ENCODE assay signal across 9 mouse cellular contexts in genomic region chr4:126237721-126238242, GRCm38 (mm10). TPM values are rescaled to one million over a fixed set of nuclear protein-coding genes. Genes with fewer than 3 reads are reported as not detected.
A peak's percentile ranks its signal among the peaks of the same experiment; 100 is the strongest.
DNase-seq lines count a peak whose midpoint lies in the region; ATAC-seq lines count a peak whose summit lies in the region.
"Had no signal": no experiment of that assay in that cellular context is flagged by ENCODE, and none has a peak within 500 bp of the region (broad histone marks: within the 10 kb centered on the region; RNA-seq: fewer than 3 reads in every experiment).

No protein-coding gene starts in this region.

- no peak for ATAC-seq in hindbrain, embryonic 14.5 days (ENCODE audit: low FRiP score)
- ATAC-seq in heart, embryonic 12.5 days (ENCODE audit: insufficient number of reproducible peaks, low FRiP score): peak; percentile 79

- peaks cover 94% of the 10 kb centered on the region for H3K36me3 ChIP-seq in hindbrain, embryonic 14.5 days (replicated peaks; ENCODE audit: control insufficient read depth, insufficient read depth)
- peaks cover 100% of the 10 kb centered on the region for H3K36me3 ChIP-seq in hindbrain, embryonic 10.5 days
- H3K36me3 ChIP-seq in heart, embryonic 12.5 days: peaks cover 92% of the 10 kb centered on the region

- no peaks in the 10 kb centered on the region for H3K27me3 ChIP-seq in hindbrain, embryonic 14.5 days (ENCODE audit: control insufficient read depth, insufficient read depth, low read length)
- H3K27me3 ChIP-seq in hindbrain, embryonic 10.5 days (ENCODE audit: insufficient read depth, poor library complexity, severe bottlenecking): no peaks in the 10 kb centered on the region
- H3K27me3 ChIP-seq in heart, embryonic 12.5 days (replicated peaks): no peaks in the 10 kb centered on the region

- H3K4me1 ChIP-seq in hindbrain, embryonic 14.5 days (replicated peaks; ENCODE audit: control insufficient read depth, insufficient read depth, low read length): no peaks in the 10 kb centered on the region
- peaks cover 28% of the 10 kb centered on the region for H3K4me1 ChIP-seq in hindbrain, embryonic 10.5 days (replicated peaks)
- H3K4me1 ChIP-seq in heart, embryonic 12.5 days (replicated peaks): peaks cover 59% of the 10 kb centered on the region

- H3K9ac ChIP-seq in hindbrain, embryonic 14.5 days: 0 out of 2 replicates have a peak overlapping the region, but pooled peaks have one; percentile 16
- H3K9ac ChIP-seq in heart, embryonic 12.5 days: peak overlapping the region; percentile 63

- WGBS in hindbrain, embryonic 14.5 days: 64% methylated on average over 5 of the region's 5 CpGs
- 72% methylated on average over 5 of the region's 5 CpGs for WGBS in hindbrain, embryonic 10.5 days
- 26% methylated on average over 5 of the region's 5 CpGs for WGBS in heart, embryonic 12.5 days

- no peak for DNase-seq in hindbrain, embryonic 14.5 days (ENCODE audit: low spot score)
- no peak for DNase-seq in hindbrain, embryonic 10.5 days (ENCODE audit: low spot score)
- DNase-seq in right cerebral cortex, adult 18-20 months: peak; percentile 67
- DNase-seq in right cerebral cortex, postnatal 4 days: no peak
- DNase-seq in urinary bladder, postnatal 25 days (ENCODE audit: low spot score): no peak
- DNase-seq in testis, postnatal 10 days (ENCODE audit: low spot score): no peak
- no peak for DNase-seq in frontal cortex, postnatal 25 days (ENCODE audit: low spot score in 2 of 2)
- DNase-seq: thymus, postnatal 25 days had no signal

- no peak overlapping the region for H3K27ac ChIP-seq in hindbrain, embryonic 14.5 days
- no peak overlapping the region for H3K27ac ChIP-seq in hindbrain, embryonic 10.5 days
- peak overlapping the region; percentile 95 for H3K27ac ChIP-seq in heart, embryonic 12.5 days (ENCODE audit: poor library complexity, severe bottlenecking)

- H3K4me3 ChIP-seq in hindbrain, embryonic 14.5 days (replicated peaks; ENCODE audit: low read length): no peak overlapping the region
- H3K4me3 ChIP-seq in hindbrain, embryonic 10.5 days: no peak overlapping the region
- no peak overlapping the region for H3K4me3 ChIP-seq in heart, embryonic 12.5 days

- no peak overlapping the region for H3K4me2 ChIP-seq in hindbrain, embryonic 14.5 days (replicated peaks)
- peak overlapping the region; percentile 50 for H3K4me2 ChIP-seq in heart, embryonic 12.5 days

- no peaks in the 10 kb centered on the region for H3K9me3 ChIP-seq in hindbrain, embryonic 14.5 days (ENCODE audit: control insufficient read depth, low read length)
- no peaks in the 10 kb centered on the region for H3K9me3 ChIP-seq in hindbrain, embryonic 10.5 days
- no peaks in the 10 kb centered on the region for H3K9me3 ChIP-seq in heart, embryonic 12.5 days (replicated peaks)

RNA-seq across cellular contexts. Expression of gene Map7d1, which starts 18.4 kb away (rescaled TPM):
- 84.2 and 90.0 TPM in 2 replicates for polyA plus RNA-seq in hindbrain, embryonic 14.5 days (2014; fragmentation: Nextera tagmentation; extraction: Ambion mirVana)
- 64.8 and 99.0 TPM in 2 replicates for polyA plus RNA-seq in hindbrain, embryonic 10.5 days (2016; fragmentation: Nextera tagmentation; extraction: Ambion mirVana)
- polyA plus RNA-seq in heart, embryonic 12.5 days (2016; fragmentation: Nextera tagmentation; extraction: Ambion mirVana): 73.9 and 76.4 TPM in 2 replicates

RNA-seq across cellular contexts. Expression of gene Trappc3, which starts 24.3 kb away (rescaled TPM):
- polyA plus RNA-seq in hindbrain, embryonic 14.5 days (2014; fragmentation: Nextera tagmentation; extraction: Ambion mirVana): 40.7 and 45.9 TPM in 2 replicates
- 95.4 and 101 TPM in 2 replicates for polyA plus RNA-seq in hindbrain, embryonic 10.5 days (2016; fragmentation: Nextera tagmentation; extraction: Ambion mirVana)
- polyA plus RNA-seq in heart, embryonic 12.5 days (2016; fragmentation: Nextera tagmentation; extraction: Ambion mirVana): 68.0 and 68.7 TPM in 2 replicates

RNA-seq across cellular contexts. Expression of gene Thrap3, which starts 35.2 kb away (rescaled TPM):
- polyA plus RNA-seq in hindbrain, embryonic 14.5 days (2014; fragmentation: Nextera tagmentation; extraction: Ambion mirVana): 127 and 139 TPM in 2 replicates
- polyA plus RNA-seq in hindbrain, embryonic 10.5 days (2016; fragmentation: Nextera tagmentation; extraction: Ambion mirVana): 230 and 252 TPM in 2 replicates
- 177 and 191 TPM in 2 replicates for polyA plus RNA-seq in heart, embryonic 12.5 days (2016; fragmentation: Nextera tagmentation; extraction: Ambion mirVana)

RNA-seq across cellular contexts. Expression of gene Col8a2, which starts 48.8 kb away (rescaled TPM):
- polyA plus RNA-seq in hindbrain, embryonic 14.5 days (2014; fragmentation: Nextera tagmentation; extraction: Ambion mirVana): 8.1 and 9.9 TPM in 2 replicates
- polyA plus RNA-seq in hindbrain, embryonic 10.5 days (2016; fragmentation: Nextera tagmentation; extraction: Ambion mirVana): 6.1 and 18.5 TPM in 2 replicates
- polyA plus RNA-seq in heart, embryonic 12.5 days (2016; fragmentation: Nextera tagmentation; extraction: Ambion mirVana): 4.7 and 4.9 TPM in 2 replicates
